Mouse (Mus musculus) testis, adult 2 months (tissue): Measurements from ENCODE around the gene Lrwd1. TPM values are rescaled to one million over a fixed set of nuclear protein-coding genes. Genes with fewer than 3 reads are reported as not detected.

Source experiments
- H3K27ac ChIP-seq: fragments of 200-500 bp; 2 replicates; pipeline ENCODE4 v1.5.1; 2012; ENCODE audit warnings: low read depth, low read length; ENCODE audit not compliant: control insufficient read depth, insufficient read depth
- H3K27me3 ChIP-seq: fragments of 200-500 bp; 2 replicates; pipeline ENCODE4 v1.6.1; 2012; ENCODE audit warnings: mild to moderate bottlenecking, low read length, moderate library complexity; ENCODE audit not compliant: control insufficient read depth, insufficient read depth
- H3K36me3 ChIP-seq: fragments of 200-500 bp; 2 replicates; pipeline ENCODE4 v1.6.1; 2012; ENCODE audit warnings: mild to moderate bottlenecking, low read length; ENCODE audit not compliant: control insufficient read depth, insufficient read depth
- H3K4me1 ChIP-seq: fragments of 200-500 bp; 2 replicates; pipeline ENCODE4 v1.6.1; 2012; ENCODE audit warnings: low read length; ENCODE audit not compliant: control insufficient read depth, insufficient read depth
- H3K4me3 ChIP-seq: fragments of 200-500 bp; 2 replicates; pipeline ENCODE4 v1.5.1; 2012; ENCODE audit warnings: low read depth, mild to moderate bottlenecking, low read length, moderate library complexity, mixed read lengths; ENCODE audit not compliant: control insufficient read depth
- CTCF ChIP-seq: fragments of 200-500 bp; IDR thresholded peaks from 2 replicates; pipeline ENCODE4 v1.5.1; 2012; ENCODE audit warnings: low read depth, mild to moderate bottlenecking, inconsistent platforms, low read length, moderate library complexity; ENCODE audit not compliant: control insufficient read depth, insufficient read depth, insufficient replicate concordance
- POLR2A ChIP-seq: fragments of 200-500 bp; IDR thresholded peaks from 2 replicates; pipeline ENCODE4 v1.6.1; 2012; ENCODE audit warnings: low read depth, mild to moderate bottlenecking, inconsistent platforms, low read length, moderate library complexity; ENCODE audit not compliant: control insufficient read depth
- polyA plus RNA-seq: library from polyadenylated mRNA; depleted of rRNA; stranded (reverse); fragments of >200 nt; gene quantifications from 2 replicates; pipeline ENCODE4 v1.2.3, GENCODE M21; 2012

Gene Lrwd1
- polyA plus RNA-seq, 1 experiment, result 271 TPM

GRCm38 (mm10) chr5:136144606-136145430, 8.9 kb upstream of the Lrwd1 start:
- H3K36me3 ChIP-seq, result no peaks in the 10 kb centered on the region
- no peak overlapping the region for H3K27ac ChIP-seq
- no peak overlapping the region for H3K4me3 ChIP-seq
- no peaks in the 10 kb centered on the region for H3K27me3 ChIP-seq
- no peak for TF ChIP-seq CTCF
- no peak for TF ChIP-seq POLR2A
- H3K4me1 ChIP-seq, result peaks cover 4% of the 10 kb centered on the region

- H3K36me3 ChIP-seq, result no peaks in the 10 kb centered on the region
- no peak for TF ChIP-seq POLR2A
- TF ChIP-seq CTCF, result peak; percentile 74; the same call in 1 of the 2 replicates
- peaks cover 4% of the 10 kb centered on the region for H3K4me1 ChIP-seq
- no peak overlapping the region for H3K27ac ChIP-seq
- H3K27me3 ChIP-seq, result no peaks in the 10 kb centered on the region
- no peak overlapping the region for H3K4me3 ChIP-seq
Observed at GRCm38 (mm10) chr5:136143161-136143755, 7.4 kb upstream of the Lrwd1 start.

- Histone ChIP-seq H3K36me3 (no peaks in the 10 kb centered on the region), H3K27ac (no peak overlapping the region), H3K27me3 (no peaks in the 10 kb centered on the region), H3K4me3 (no peak overlapping the region), H3K4me1 (peaks cover 4% of the 10 kb centered on the region)
- TF ChIP-seq CTCF (no peak; the same call in 1 of the 2 replicates), POLR2A (no peak)
Observed at GRCm38 (mm10) chr5:136142746-136143145, 6.9 kb upstream of the Lrwd1 start.

- H3K4me3 ChIP-seq, result no peak overlapping the region
- no peak for TF ChIP-seq CTCF
- TF ChIP-seq POLR2A, result no peak
- peaks cover 6% of the 10 kb centered on the region for H3K4me1 ChIP-seq
- no peak overlapping the region for H3K27ac ChIP-seq
- H3K27me3 ChIP-seq, result no peaks in the 10 kb centered on the region
- H3K36me3 ChIP-seq, result no peaks in the 10 kb centered on the region
Observed at GRCm38 (mm10) chr5:136140057-136140482, 4.2 kb upstream of the Lrwd1 start.

- TF ChIP-seq POLR2A, result no peak
- TF ChIP-seq CTCF, result no peak
- Histone ChIP-seq H3K4me3 (no peak overlapping the region), H3K36me3 (no peaks in the 10 kb centered on the region; the same call in 1 of the 2 replicates), H3K27ac (no peak overlapping the region), H3K27me3 (no peaks in the 10 kb centered on the region), H3K4me1 (peaks cover 6% of the 10 kb centered on the region)
Observed at GRCm38 (mm10) chr5:136139393-136139792, 3.5 kb upstream of the Lrwd1 start.

- Histone ChIP-seq H3K36me3 (no peaks in the 10 kb centered on the region; the same call in none of the 2 replicates), H3K4me1 (0 out of 2 replicates have a peak, but pooled peaks cover 2% of the 10 kb centered on the region), H3K4me3 (no peak overlapping the region), H3K27ac (no peak overlapping the region), H3K27me3 (no peaks in the 10 kb centered on the region)
- peak; percentile 57; the same call in 1 of the 2 replicates for TF ChIP-seq CTCF
- TF ChIP-seq POLR2A, result no peak
Observed at GRCm38 (mm10) chr5:136137658-136138274, 1.9 kb upstream of the Lrwd1 start.

- TF ChIP-seq POLR2A (no peak), CTCF (no peak)
- Histone ChIP-seq H3K4me1 (0 out of 2 replicates have a peak, but pooled peaks cover 2% of the 10 kb centered on the region), H3K27ac (peak overlapping the region; percentile 65), H3K4me3 (peak overlapping the region; percentile 97), H3K36me3 (no peaks in the 10 kb centered on the region; the same call in none of the 2 replicates), H3K27me3 (no peaks in the 10 kb centered on the region)
Observed at GRCm38 (mm10) chr5:136136292-136136990, 567 bp upstream of the Lrwd1 start.
